Mouse (Mus musculus) retina, embryonic 14.5 days (tissue): Measurements from ENCODE around the gene Tmem210.
A peak's percentile ranks its signal among the peaks of the same experiment; 100 is the strongest.

Experiments used
- DNase-seq: peaks from one replicate; pipeline ENCODE4 v3.0.0-alpha.2; 2015; ENCODE audit warnings: low spot score

The Tmem210 gene

DNA sequence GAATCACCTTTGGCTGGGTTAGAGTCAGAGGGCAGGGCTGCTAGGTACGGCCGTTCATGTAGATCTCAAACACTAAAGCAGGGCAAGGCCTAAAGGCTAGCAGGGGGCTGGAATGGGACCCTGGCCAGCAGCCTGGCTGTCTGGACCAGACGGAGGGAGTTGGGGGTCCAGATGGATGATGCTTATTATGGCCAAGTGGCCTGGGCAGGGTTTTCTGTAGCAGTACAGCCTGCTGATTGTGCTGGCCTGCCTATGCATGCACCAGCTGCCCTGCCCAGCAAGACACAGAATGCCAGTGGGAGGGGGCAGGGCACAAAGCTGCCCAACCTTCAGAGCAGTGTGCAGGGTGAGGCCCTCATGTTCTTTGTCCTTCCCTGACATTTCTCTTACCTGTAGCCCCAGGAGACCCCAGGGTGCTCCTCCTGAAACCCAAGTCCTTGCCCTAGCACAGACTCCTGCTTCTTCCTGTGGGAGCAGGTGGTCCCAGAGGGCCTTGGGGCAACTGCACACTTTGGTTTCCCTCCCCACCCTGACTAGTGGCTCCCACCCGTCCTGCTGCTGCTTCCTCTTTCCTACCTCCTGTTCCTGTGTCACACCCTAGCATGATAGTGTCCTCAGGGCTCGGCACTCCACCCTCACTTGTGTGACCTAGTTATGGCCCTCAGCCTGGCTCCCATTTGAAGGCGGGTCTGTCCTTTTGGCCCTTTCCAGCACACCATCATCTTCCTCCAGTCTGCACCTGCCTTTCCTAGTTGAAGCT is 21.9 kb upstream of the Tmem210 start:
- DNase-seq: no peak

DNA sequence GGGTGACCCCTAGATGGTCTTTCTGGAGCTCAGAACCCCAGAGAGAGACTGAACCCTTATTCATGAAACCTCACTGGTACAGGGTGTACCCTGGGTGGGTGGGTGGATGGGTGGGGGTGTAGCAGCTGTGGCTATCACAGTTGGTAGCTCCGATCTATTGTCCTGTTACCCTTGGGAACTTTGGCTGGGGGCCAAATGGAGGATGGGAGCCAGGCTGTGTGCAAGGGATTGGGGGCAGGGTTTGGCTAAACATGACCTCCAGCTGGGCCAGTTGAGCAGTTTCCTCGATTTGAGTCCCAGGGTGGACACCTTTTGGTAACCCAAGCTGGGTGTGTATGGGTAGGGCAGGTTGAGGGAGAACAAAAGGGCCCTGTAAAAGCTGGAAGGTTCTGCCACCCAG is 21.2 kb upstream of the Tmem210 start:
- no peak for DNase-seq

GRCm38 (mm10) chr2:25267241-25267640 is 20.7 kb upstream of the Tmem210 start:
- no peak for DNase-seq

DNA sequence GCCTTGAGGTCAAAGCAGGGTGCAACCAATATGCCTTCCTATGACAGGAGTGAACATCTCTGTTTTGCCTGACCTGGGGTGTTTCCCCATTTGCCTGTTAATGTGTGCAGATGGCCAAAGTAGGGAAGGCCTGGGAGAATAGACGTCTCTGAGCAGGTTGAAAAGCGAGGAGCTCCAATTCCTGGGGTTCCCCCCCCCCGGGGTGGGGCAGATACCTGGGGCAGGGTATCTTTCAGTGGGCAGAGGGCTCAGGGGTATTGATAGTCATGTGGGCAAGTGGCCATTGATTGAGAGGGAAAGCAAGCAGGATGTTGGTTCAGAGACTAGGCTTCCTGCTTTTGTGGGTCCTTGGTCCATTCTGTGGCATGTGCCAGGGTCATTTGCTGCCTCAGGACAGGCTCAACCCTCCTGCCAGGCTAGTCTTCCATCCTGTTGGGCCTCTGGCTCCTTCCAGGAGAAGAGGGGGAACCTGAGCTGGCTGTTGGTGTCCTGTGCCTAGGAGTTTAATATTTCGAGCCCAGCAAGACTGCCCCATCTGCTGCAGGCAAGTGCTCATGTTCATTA is 20.1 kb upstream of the Tmem210 start:
- DNase-seq: no peak

DNA sequence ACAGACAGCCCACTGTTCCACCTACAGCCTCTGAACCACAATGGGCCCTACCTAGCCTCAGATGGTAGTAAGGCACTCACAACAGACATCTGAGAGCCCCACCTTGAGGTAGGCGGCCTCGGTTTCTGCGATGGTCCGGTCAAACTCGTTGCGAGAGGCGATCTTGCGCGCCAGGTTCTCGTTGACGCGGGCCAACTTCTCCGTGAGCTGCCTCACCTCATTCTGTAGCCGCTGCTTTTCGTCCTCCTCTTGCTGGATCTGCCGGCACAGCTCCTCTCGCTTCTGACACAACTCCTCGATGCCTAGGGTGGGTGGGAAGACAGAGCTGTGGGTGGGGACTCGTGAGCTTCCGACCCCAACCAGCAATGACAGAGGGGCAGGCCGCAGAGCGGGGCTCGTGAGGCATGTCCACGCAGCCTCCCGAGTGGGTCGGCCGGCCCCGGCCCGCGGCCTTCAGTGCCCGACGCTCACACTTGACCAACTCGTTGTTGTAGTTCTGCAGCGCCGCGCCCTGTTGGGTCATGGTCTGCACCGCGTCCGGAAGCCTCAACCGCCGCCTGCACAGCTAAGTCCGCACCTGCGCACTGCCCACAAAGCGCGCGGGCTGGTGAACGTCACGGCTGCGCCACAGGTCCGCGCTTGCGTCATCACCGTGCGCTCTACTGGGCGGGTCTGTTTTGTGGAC is 16.0 kb upstream of the Tmem210 start, which contains the start of the genes Ssna1 and Anapc2:
Gene Ssna1 (minus strand): TSS at position 612 of the 685 bp plus-strand sequence.
Gene Anapc2 (plus strand): TSS at position 652 of the 685 bp plus-strand sequence.
- DNase-seq: peak; percentile 99

DNA sequence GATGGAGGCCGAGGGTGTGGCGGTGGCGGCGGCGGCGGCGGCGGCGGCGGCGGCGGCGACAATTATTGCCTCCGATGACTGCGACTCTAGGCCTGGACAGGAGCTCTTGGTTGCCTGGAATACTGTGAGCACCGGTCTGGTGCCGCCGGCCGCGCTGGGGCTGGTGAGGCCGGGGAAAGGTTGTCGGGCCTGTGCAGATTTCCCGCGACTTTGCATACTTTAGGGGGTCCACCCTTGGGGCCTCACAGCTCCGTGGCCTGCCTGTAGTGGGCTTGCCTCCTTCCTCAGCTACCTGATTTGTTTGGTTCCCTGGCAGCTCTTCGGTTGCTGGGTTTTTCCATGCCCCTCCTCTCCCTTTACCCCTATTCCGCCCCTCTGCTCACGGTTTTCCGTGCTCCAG is 15.4 kb upstream of the Tmem210 start:
- DNase-seq: no peak

DNA sequence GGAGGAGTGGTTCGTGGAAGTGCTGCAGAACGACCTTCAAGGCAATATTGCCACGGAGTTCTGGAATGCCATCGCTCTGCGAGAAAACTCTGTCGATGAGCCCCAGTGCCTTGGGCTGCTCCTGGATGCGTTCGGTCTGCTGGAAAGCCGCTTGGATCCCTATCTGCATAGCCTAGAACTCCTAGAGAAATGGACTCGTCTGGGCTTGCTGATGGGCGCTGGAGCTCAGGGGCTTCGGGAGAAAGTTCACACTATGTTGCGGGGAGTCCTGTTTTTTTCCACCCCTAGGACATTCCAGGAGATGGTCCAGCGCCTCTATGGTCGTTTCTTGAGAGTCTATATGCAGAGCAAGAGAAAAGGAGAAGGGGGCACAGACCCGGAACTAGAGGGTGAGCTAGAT is 14.9 kb upstream of the Tmem210 start:
- DNase-seq: no peak

GRCm38 (mm10) chr2:25278928-25279882 is 8.7 kb upstream of the Tmem210 start:
- peak; percentile 93 for DNase-seq

GRCm38 (mm10) chr2:25285551-25285950 is 2.4 kb upstream of the Tmem210 start:
- no peak for DNase-seq

- no peak for DNase-seq
These were observed 1.6 kb upstream of the Tmem210 start for GRCm38 (mm10) chr2:25286314-25286713.

DNA sequence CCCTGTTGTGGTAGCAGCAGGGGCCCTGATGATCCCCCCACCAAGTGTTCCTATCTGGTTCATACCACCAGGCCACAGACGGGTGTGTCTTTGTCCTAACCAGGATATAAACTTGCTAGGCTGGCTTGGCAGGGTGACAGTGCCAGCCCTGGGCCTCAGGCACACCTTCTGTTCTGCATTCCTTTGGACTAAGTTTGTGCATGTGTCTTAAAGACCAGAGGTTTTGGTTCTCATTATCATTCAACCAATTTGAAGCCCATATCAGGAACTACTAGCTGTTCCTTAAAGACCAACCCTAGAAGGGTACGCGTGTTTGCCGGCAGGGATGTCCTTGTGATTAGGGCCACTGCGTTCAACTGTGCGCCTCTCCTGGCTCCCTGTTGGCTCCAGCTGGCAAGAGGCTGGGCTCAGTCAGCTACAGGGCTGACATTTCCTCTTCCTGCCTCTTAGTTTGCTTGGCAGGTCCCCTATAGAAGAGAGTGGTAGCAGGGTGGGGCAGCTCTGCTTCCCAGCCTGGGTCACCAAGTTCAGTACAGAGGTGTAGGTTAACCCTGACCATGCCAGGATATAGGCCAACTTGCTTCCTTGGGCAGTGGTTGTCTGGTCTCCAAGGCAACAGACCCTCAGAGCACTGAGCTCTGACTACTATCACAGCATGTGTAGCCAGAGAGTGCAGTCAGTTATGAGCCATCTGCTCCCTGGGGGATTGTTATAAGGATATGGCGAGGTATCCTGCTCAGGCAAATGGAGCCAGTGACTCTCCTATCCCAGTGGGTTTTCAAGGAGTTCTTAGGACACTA is 908 bp upstream of the Tmem210 start:
- DNase-seq: no peak

DNA sequence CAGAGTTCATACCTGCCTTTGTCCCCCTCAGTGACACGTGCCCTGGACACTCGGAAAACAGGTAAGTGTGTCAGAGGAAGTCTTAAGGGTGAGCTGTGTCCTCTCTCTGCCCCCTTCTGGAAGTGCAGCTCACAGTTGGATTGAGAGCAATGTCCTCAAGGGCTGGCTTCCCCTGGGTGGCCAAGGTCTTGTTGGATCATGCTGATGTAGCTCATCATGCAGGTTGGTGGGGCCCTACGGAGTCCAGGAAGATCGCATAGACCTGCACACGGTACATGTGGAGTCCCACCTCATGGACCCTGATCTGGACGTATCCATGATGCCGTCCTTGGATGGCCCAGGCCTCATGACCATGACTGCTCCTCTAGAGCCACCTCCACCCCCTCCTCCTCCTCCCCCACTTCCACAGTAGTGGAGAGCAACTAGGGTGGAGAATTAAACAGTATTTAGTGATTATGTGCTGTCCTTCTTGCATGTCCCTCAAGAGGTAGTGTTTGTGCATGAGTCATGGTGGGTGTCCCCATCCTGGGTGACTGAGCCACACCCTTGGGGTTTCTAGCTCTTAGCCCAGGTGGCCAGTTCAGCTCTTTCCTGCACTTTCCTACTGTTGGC is 895 bp downstream of the Tmem210 start:
- DNase-seq: no peak

DNA sequence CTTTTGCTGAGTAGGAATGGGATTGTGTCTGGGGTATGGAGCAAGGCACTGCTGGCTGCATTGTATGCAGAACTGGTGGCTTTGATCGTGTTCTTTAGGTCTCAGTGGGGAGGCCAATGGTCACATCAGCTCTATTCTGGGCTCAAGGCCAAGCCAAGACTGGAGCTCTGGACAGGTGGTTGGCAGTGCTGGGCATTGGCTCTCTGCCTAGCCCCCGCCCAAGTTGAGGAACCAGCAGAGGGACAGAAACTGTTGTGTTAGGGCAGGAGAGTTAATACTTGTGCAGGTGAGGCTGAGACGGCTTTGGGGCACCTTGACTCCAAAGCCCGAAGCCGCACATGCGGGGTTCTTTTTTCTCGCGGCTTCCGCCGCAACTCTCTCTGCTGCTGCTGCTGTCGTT is 1.7 kb downstream of the Tmem210 start, which contains the start of gene Lrrc26:
Gene Lrrc26 (plus strand): TSS at position 265 of the 400 bp plus-strand sequence.
- no peak for DNase-seq

GRCm38 (mm10) chr2:25290101-25290815 is 2.3 kb downstream of the Tmem210 start:
- no peak for DNase-seq

DNA sequence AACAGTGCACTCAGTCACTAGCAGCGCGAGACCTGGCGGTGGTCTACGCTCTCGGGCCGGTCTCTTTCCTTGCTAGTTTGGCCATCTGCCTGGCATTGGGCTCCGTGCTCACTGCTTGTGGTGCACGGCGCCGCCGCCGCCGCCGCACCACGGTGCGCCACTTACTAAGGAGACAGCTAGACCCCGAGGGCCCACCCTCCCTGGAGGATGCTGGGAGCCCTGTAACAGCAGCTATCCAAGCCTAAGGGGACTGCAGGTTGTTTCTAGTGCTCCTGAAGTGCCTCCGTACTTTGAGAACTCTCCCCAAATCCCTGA is 2.8 kb downstream of the Tmem210 start:
- no peak for DNase-seq

DNA sequence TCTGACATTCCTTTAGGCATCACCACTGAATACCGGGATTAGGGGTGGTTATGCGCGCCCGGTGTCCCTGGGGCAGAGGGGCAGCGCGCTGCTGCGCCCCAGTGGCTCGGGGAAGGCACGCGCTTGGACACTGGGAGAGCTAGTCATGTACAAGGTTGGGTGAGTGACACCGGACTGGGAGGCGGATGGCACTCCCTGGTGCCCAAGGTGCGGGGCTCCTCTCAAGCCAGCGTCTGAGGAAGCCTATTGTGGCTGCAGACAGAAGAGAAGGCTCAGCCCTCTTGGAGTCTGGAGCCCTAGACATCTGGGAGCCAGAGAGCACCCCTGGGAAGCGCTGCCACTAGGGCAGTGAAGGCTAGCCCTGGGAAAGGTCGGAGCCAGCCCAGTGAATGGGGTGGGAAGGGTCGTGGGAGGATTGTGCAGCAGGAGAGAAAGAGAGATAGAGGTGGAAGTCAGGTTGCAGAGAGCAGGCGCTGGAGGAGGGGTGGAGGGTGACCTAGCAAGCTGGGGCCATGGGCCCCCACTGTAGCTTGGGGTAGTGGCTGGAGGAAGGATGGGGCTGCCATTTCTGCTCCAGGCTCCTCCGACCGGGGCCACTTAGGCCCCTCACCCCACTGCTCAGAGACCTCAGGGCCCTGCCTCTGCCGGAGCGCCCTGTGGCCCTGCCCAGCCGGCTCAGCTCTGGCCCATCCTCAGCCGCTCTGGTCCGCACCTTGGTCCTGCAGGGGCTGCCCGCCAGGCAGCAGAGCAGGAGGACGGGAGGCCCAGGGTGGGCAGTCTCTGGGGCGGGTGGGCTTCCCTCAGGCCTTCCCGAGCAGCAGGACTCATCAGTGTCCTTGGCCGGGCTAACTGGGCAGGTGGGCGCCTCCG is 3.5 kb downstream of the Tmem210 start:
- no peak for DNase-seq

DNA sequence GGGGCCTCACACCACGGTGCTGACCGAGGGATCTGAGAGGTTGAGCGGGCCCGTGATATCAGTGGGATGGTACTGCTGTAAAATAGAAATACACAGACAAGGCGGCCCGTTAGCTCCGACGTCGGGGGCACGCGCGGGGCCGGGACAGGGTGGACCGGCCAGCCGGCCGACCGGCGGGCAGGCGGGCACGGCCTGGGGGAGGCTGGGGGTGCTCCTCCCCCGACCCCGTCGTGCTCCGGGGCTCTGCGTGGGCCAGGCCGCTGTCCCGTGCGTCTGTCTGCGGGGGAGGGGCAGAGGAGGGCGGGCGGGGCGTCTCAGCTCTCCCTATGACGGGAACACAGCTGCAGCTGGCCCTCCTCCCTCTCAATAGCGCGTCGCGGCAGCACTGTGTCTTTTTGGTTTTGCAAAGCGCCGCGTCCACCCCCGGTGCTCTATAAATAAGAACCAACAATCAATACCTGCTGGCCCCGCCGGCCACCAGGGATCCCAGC is 4.2 kb downstream of the Tmem210 start:
- DNase-seq: no peak

DNA sequence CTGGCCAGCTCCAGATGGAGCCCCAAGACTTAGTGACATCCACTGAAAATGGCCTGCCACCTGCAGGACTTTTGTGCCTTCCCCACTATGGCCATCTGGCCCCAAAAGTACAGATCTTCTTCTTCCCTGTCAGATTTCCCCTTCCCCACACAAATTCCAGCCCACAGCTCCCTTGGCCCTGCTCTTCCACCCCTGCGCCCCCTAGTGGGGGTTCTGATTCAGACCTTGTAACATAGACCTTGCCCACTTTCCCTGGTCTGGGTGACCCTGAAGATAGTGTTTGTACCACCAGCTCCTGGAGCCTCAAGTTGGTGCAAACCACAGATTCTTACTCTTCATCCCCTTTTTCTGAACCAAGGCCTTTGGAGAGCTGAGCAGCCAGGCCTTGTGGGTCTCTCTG is 4.9 kb downstream of the Tmem210 start:
- DNase-seq: peak; percentile 86

GRCm38 (mm10) chr2:25293706-25294105 is 5.8 kb downstream of the Tmem210 start:
- no peak for DNase-seq
